Mouse (Mus musculus) adrenal gland, postnatal 14 days (tissue): ENCODE data around the gene Adcy1. TPM values are rescaled to one million over a fixed set of nuclear protein-coding genes. Genes with fewer than 3 reads are reported as not detected.

Experiments used
- DNase-seq: peaks from one replicate; pipeline ENCODE4 v3.0.0; 2021; ENCODE audit warnings: mixed read lengths
- total RNA-seq: library from RNA; stranded (reverse); gene quantifications from 2 replicates; pipeline ENCODE4 v1.2.3, GENCODE M21; 2021

The Adcy1 gene
- total RNA-seq, 1 experiment from 2014 or later: 2.9 TPM

- no peak for DNase-seq
These were observed 6.5 kb downstream of the Adcy1 start for GRCm38 (mm10) chr11:7069762-7070161.

DNA sequence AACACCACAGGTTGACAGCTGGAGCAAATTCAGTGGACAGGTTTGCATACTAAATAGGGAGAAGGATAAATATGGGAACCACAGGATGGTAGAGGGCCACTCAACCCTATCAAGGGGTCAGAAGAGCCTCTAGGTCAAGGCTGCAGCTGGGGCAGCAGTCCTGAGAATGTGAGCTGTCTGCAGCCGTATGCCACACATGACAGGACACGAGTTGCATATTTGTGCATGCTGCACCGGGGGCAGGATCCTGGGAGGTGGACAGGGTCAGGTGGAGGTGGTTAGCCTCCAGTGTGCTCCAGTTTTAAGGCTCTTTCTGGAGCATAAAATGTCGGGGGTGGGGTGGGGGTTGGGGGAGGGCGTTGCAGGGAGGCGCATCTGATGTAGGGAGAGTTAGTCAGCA, 8.3 kb downstream of the Adcy1 start:
- no peak for DNase-seq

DNA sequence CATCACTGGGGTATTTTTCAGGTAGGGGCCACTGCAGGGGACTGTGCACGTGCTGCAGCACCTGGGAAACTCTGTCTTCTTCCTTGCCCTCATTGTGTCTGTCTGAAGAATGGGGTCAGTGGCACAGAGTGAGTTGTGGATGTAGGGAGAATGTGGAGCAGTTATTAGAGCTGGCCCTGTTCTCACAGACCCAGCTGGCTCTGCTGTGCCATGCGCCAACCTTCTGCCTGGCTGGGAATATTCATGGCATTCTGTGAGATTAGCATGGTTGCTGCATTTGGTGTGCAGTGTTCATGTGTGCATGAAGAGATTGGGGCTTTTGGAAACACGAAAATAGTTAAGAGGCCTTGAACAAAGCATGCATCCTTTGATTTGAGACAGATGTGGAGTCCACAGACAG, 10.3 kb downstream of the Adcy1 start:
- DNase-seq: no peak

GRCm38 (mm10) chr11:7076510-7076909, 13.2 kb downstream of the Adcy1 start:
- DNase-seq: no peak

DNA sequence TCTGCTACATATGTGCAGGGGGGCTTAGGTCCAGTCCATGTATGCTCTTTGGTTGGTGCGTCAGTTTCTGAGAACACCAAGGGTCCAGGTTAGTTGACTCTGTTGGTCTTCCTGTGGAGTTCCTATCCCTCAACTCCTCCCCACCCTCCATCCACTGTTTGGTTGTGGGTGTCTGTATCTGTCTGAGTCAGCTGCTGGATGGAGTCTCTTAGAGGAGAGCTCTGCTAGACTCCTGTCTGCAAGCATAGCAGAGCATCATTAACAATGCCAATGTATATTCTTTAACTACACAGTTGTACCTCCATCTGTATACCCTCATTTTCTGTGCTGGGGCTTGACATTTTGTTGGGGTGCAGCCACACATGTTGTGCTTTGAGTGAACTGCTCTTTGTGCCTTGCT, 18.6 kb downstream of the Adcy1 start:
- DNase-seq: no peak

DNA sequence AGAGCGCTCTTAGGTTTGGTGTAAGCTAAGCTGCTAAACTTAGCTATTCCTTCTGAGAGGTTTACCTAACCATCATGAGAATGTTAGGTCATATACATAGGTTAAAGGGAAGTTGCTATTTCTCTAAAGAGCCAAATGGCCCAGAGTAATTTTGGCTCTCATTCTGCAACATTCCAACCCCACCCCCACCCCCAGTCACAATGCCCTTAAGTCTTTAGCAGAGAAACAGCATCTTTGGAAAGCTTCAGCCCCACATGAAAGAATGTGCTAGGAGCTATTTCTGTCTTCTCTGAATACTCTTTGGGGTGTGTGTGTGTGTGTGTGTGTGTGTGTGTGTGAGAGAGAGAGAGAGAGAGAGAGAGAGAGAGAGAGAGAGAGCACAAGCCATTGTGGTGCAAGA, 20.6 kb downstream of the Adcy1 start:
- no peak for DNase-seq

DNA sequence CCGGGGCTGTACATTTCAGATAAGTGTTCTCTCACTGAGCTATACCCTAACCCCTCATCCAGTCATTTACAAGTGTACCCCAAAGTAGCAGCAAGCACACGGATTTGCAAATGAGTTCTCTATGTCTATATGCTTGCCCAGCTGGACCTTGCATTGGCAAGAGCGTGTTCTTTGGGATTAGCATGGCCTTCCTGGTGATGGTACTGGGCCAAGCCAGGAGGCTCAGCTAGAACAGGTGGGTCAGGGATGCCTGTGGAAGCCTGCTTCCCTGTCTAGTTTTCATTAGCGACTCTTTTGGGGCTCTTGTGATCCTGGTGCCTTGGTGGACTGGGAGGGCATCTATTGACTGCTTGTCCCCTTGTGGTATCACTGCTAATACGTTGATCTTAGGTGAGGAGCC, 21.9 kb downstream of the Adcy1 start:
- no peak for DNase-seq

DNA sequence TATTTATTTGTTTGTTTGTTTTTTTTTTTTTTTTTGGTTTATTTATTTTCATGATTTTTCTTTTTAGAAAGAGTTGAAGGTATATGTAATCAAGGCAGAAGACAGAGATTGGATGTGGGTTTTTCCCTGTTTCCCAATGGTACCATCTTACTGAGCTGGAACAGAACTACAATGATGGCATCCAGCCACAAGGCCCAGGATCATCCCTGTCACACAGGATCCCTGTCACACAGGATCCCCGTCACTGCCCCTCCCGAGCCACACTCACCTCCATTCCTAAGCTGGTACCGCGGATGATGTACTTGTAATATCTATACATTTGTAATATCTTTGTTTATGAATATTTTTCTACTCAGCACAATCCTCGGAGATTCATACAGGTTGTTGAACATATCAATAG, 27.8 kb downstream of the Adcy1 start:
- no peak for DNase-seq

DNA sequence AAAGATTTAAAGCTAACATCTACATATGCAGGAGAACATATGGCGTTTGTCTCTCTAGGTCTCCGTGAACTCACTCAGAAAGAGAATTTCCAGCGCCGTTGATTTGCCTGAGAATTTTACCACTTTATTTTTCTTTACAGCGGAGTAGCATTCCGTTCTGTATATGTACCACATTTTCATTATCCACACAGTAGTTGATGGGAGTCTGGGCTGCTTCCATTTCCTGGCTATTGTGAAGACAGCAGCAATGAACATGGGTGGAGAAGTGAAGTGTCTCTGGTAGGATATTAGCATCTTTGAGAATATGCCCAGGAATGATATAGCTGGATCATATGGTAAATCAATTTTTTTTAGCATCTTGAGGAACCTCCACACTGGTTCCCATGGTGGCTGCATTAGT, 31.6 kb downstream of the Adcy1 start:
- no peak for DNase-seq

DNA sequence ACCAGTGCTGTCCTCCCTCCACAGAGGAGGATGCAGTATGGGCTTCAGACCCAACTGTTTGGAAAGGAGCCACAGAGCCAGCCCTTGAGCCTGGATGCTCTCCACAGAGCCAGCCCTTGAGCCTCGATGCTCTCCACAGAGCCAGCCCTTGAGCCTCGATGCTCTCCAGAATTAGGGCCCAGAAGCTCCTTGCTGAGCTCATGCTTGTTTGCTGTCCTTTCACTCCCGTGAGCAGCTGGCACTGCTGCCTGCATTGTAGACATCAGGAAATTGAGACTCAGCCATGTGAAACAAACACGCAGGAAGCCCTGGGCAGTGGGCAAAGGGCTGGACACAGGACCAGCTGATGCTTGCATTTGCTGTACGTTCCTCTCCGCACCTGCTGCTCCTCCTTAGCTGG, 38.4 kb downstream of the Adcy1 start:
- DNase-seq: no peak

DNA sequence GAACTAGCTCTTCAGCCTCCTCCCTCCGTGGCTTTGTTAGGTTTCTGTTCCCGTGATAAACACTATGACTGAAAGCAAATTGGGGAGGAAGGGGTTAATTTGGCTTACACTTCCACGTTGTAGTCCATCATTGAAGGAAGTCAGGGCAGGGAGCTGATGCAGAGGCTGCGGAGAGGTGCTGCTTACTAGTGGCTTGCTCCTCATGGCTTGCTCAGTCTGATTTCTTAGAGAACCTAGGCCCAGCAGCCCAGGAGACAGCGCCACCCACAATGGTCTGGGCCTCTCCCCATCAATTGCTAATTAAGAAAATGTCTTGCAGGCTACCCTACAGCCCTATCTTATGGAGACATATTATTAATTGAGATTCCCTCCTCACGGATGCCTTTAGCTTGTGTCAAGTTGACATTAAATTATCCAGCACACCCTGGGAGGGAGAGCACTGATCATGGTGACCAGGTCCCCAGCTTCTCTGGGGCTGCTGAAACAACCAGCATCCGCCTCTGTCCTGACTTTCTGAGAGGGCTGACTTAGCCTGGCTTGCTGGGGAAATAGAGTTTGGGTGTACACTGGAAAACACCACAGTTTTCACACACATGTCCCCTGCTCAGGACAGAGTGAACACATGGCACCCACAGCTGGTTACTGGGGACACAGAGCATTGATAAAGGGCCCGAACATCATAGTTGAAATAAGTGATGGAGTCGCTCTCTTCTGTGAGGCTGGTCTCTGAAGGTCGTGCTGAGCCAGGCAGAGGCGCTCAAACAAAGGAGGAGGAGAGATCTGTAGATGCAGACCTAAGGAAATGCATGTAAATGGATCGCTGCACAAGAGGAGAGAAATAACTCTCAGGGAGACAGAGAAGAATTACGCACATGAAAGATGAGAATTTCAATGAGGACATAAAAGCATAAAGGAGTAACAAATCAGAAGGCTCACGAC, 39.2 kb downstream of the Adcy1 start:
- no peak for DNase-seq

DNA sequence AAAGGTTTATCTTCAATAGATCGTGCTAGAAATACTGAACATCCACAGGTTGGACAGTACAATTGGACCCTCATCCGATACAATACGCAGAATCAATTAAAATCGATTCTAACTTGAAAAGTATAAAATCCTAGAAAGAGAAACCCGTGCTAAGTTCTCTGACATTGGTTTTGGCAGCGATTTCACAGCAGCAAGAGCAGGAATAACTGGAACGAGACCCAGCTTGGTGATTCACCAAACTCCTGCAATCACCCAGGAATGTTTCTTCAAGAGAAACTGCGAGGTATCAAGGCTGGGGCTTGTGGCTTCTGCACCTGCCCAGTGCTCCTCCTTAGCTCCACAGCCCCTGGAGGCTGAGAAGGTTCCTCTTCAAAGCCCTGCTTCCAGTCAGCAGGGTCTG, 42.0 kb downstream of the Adcy1 start:
- DNase-seq: no peak

- DNase-seq: peak; percentile 48
These were observed 45.8 kb downstream of the Adcy1 start for GRCm38 (mm10) chr11:7109131-7109530.

- DNase-seq: no peak
These were observed 49.8 kb downstream of the Adcy1 start for GRCm38 (mm10) chr11:7113046-7113445.

DNA sequence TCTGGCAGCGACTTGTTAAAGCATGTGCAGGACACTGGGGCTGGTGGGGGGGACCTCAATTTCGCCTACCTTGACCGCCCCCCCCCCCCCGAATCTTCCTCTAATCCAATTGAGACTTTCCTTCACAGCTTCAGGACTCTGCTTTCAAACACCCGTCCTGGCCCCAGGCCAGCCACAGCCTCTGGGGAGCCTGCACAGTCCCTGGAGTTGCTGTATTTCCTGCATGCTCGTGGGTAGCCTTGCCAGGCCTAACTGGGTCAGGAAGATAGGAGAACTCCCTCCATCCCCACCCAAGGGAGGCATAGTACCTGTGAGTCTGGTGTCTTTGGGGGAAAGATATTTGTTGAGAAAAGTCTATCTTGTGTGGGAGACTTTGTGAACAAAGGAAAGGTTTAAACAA, 50.4 kb downstream of the Adcy1 start:
- DNase-seq: peak; percentile 58

DNA sequence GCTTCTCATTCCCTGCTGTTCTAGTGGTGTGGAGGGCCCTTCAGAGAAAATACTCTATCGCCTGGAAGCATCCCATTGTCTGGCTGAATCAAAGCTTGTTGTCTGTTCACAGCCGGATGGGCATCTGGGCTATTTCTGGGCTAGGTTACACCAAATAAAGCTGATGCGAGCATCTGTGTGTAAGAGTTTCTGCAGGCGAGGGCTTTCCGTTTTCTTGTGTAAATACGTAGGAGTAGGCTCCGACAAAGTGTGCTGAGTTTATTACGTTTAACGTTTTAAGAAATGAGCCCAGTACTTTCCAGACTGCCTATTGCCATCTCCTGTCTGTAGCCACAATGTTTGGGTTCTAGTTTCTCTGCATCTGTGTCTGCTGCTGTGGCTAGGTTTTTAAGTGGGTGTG, 51.0 kb downstream of the Adcy1 start:
- DNase-seq: no peak

- DNase-seq: no peak
These were observed 53.4 kb downstream of the Adcy1 start for GRCm38 (mm10) chr11:7116647-7117046.

- no peak for DNase-seq
These were observed 66.2 kb downstream of the Adcy1 start for GRCm38 (mm10) chr11:7129319-7130051.

DNA sequence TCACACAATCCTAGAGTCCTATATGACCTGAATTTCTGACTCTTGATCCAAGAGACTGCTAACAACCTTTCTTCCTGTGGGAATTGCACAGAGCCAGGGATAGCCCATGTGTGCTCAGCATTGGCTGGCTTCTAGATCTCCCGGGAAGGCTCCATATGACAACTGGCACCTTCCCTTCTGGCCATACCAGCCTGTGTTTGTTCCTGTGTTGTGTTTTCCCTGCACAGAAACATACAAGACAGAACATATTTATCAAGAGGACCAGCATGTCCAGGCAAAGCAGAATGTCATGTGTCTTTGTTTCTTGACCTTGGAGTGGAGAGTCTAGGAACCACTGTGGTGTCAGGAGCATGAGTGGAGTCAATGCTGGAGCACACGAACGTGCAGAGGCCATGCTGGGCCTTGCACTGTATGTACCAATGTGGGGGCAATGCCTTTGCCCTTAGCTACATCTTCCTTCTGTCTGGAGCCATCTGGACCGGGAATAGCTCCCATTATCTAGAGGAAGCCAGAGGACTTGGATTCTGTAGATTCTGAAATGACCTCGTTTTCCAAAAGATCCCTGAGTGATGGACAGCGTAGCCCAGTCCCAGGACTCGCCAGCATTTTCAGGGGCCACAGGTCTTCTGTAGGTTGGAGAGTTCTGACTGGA, 69.6 kb downstream of the Adcy1 start:
- DNase-seq: no peak

- DNase-seq: no peak
These were observed 70.4 kb downstream of the Adcy1 start for GRCm38 (mm10) chr11:7133736-7134135.

- DNase-seq: no peak
These were observed 71.0 kb downstream of the Adcy1 start for GRCm38 (mm10) chr11:7134319-7134718.

- DNase-seq: no peak
These were observed 72.0 kb downstream of the Adcy1 start for GRCm38 (mm10) chr11:7135301-7135700.

DNA sequence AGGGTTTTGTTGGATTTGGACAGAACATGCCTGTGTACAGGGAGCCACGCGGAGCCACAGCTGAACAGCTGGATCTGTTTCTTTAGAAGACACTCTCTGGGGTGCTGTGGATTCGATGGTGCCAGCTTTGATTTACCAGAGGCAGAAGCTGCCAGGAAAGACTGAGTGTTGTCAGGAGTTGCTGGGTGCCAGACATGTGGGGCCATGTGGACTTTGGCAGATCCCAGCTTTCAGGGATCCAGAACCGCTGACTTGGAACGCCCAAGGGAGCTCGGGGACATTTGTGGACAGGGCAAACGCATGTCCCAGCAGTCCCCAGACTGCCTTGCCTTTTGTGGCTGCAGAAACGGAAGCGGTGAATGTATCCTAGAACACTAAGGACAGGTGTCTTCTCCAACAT, 72.5 kb downstream of the Adcy1 start:
- DNase-seq: peak; percentile 65
